12 mouse cellular contexts compared by ENCODE assay signal in genomic region chr4:107485903-107486302, GRCm38 (mm10). TPM values are rescaled to one million over a fixed set of nuclear protein-coding genes. Genes with fewer than 3 reads are reported as not detected.
DNase-seq lines count a peak whose midpoint lies in the region; ATAC-seq and TF ChIP-seq lines count a peak whose summit lies in the region.
"Had no signal": no experiment of that assay in that cellular context is flagged by ENCODE, and none has a peak within 500 bp of the region (broad histone marks: within the 10 kb centered on the region; RNA-seq: fewer than 3 reads in every experiment).

No protein-coding gene starts in this region.

- H3K9ac ChIP-seq in liver, postnatal 0 days (replicated peaks) = no peak overlapping the region
- no peak overlapping the region for H3K9ac ChIP-seq in liver, embryonic 11.5 days (ENCODE audit: low read depth, low read length)
- H3K9ac ChIP-seq: embryonic facial prominence, embryonic 12.5 days; neural tube, embryonic 12.5 days had no signal

- no peak overlapping the region for H3K4me2 ChIP-seq in liver, postnatal 0 days (ENCODE audit: low read depth, low read length)
- no peak overlapping the region for H3K4me2 ChIP-seq in liver, embryonic 11.5 days
- H3K4me2 ChIP-seq: embryonic facial prominence, embryonic 12.5 days; neural tube, embryonic 12.5 days had no signal

- no peak overlapping the region for H3K27ac ChIP-seq in liver, postnatal 0 days (ENCODE audit: low read depth)
- no peak overlapping the region for H3K27ac ChIP-seq in liver, embryonic 11.5 days (ENCODE audit: low read depth, low read length)
- H3K27ac ChIP-seq: embryonic facial prominence, embryonic 12.5 days; neural tube, embryonic 12.5 days had no signal

- peak; percentile 51 for TF ChIP-seq CTCF in liver, postnatal 0 days (IDR thresholded peaks at IDR 0.05; ENCODE audit: low read depth)
- TF ChIP-seq CTCF in E14TG2a.4 (conservative IDR thresholded peaks at IDR 0.05; ENCODE audit: low read length) = peak; percentile 19; the same call in 1 of the 2 replicates
- peak; percentile 38; the same call in 1 of the 2 replicates for TF ChIP-seq CTCF in brain, embryonic 14.5 days (IDR thresholded peaks at IDR 0.05; ENCODE audit: borderline replicate concordance, extremely low read depth, insufficient read depth, insufficient read length)

- no peak for TF ChIP-seq EP300 in liver, postnatal 0 days (IDR thresholded peaks at IDR 0.05; ENCODE audit: low read depth)

- H3K9me3 ChIP-seq in liver, postnatal 0 days (ENCODE audit: low read length) = no peaks in the 10 kb centered on the region
- no peaks in the 10 kb centered on the region for H3K9me3 ChIP-seq in liver, embryonic 11.5 days (ENCODE audit: control insufficient read depth, low read length)
- peaks cover 11% of the 10 kb centered on the region for H3K9me3 ChIP-seq in E14TG2a.4 (ENCODE audit: low read length)
- H3K9me3 ChIP-seq: embryonic facial prominence, embryonic 12.5 days; neural tube, embryonic 12.5 days had no signal

- 63% methylated on average over 5 of the region's 5 CpGs for WGBS in liver, postnatal 0 days (ENCODE audit: insufficient replicate concordance)
- WGBS in liver, embryonic 11.5 days = 56% methylated on average over 5 of the region's 5 CpGs

- TF ChIP-seq POLR2A in brain, embryonic 14.5 days (IDR thresholded peaks at IDR 0.05; ENCODE audit: borderline replicate concordance, extremely low read depth, insufficient read depth, insufficient read length, poor library complexity, severe bottlenecking) = no peak

- peak; percentile 73 for ATAC-seq in frontal cortex, adult (ENCODE audit: low TSS enrichment)
- no peak for ATAC-seq in liver, postnatal 0 days
- no peak for ATAC-seq in liver, embryonic 11.5 days (replicated peaks; ENCODE audit: low FRiP score)
- no peak for ATAC-seq in erythroid progenitor cell, adult 5-6 weeks (replicated peaks; ENCODE audit: low FRiP score, poor library complexity, severe bottlenecking)

- no peak overlapping the region for H3K4me3 ChIP-seq in liver, postnatal 0 days (ENCODE audit: low read depth, low read length)
- H3K4me3 ChIP-seq in liver, embryonic 11.5 days (ENCODE audit: low read depth, low read length) = no peak overlapping the region
- no peak overlapping the region for H3K4me3 ChIP-seq in E14TG2a.4 (replicated peaks; ENCODE audit: low read length)
- H3K4me3 ChIP-seq: embryonic facial prominence, embryonic 12.5 days; neural tube, embryonic 12.5 days had no signal

- no peaks in the 10 kb centered on the region for H3K36me3 ChIP-seq in liver, postnatal 0 days (replicated peaks; ENCODE audit: insufficient read depth, low read length)
- H3K36me3 ChIP-seq in liver, embryonic 11.5 days (ENCODE audit: control insufficient read depth, insufficient read depth, low read length) = no peaks in the 10 kb centered on the region
- no peaks in the 10 kb centered on the region for H3K36me3 ChIP-seq in E14TG2a.4 (ENCODE audit: insufficient read depth, low read length)
- H3K36me3 ChIP-seq: embryonic facial prominence, embryonic 12.5 days; neural tube, embryonic 12.5 days had no signal

- no peak for DNase-seq in frontal cortex, postnatal 36 days (ENCODE audit: low spot score in 2 of 2)
- no peak for DNase-seq in liver, postnatal 0 days
- no peak for DNase-seq in liver, embryonic 11.5 days (ENCODE audit: low spot score)
- DNase-seq in brain, embryonic 14.5 days (ENCODE audit: low read depth) = no peak
- DNase-seq in gastrocnemius, postnatal 10 days = no peak
- DNase-seq: heart, postnatal 4 days; kidney, postnatal 36 days had no signal

- no peaks in the 10 kb centered on the region for H3K27me3 ChIP-seq in liver, postnatal 0 days (ENCODE audit: insufficient read depth, low read length)
- no peaks in the 10 kb centered on the region for H3K27me3 ChIP-seq in liver, embryonic 11.5 days (replicated peaks; ENCODE audit: control insufficient read depth, insufficient read depth, low read length)
- peaks cover 17% of the 10 kb centered on the region; the same call in 1 of the 2 replicates for H3K27me3 ChIP-seq in E14TG2a.4 (ENCODE audit: insufficient read depth, low read length)
- H3K27me3 ChIP-seq: embryonic facial prominence, embryonic 12.5 days; neural tube, embryonic 12.5 days had no signal

- H3K4me1 ChIP-seq in liver, postnatal 0 days (ENCODE audit: insufficient read depth) = no peaks in the 10 kb centered on the region
- H3K4me1 ChIP-seq in liver, embryonic 11.5 days (replicated peaks; ENCODE audit: control insufficient read depth, insufficient read depth, low read length) = no peaks in the 10 kb centered on the region
- peaks cover 8% of the 10 kb centered on the region for H3K4me1 ChIP-seq in E14TG2a.4 (replicated peaks; ENCODE audit: low read depth, low read length)
- H3K4me1 ChIP-seq: neural tube, embryonic 12.5 days had no signal

RNA-seq across cellular contexts. Expression of gene Glis1, which starts 51.5 kb away (rescaled TPM):
- polyA plus RNA-seq in liver, postnatal 0 days (2015; fragmentation: Nextera tagmentation; extraction: Ambion mirVana) = 0.17 and 0.18 TPM in 2 replicates
- polyA plus RNA-seq in liver, embryonic 11.5 days (2014; fragmentation: Nextera tagmentation; extraction: Ambion mirVana) = 1.2 and 1.5 TPM in 2 replicates
- 1.3 and 1.4 TPM in 2 replicates for polyA plus RNA-seq in brain, embryonic 14.5 days (2012; rRNA removed)
- 1 to 10 TPM in 1 of 2 experiments, under 1 TPM in 1; 0.93 to 1.4 TPM for total RNA-seq in gastrocnemius, postnatal 10 days (2021)
- not detected in 2 replicates for total RNA-seq in erythroid progenitor cell, adult 5-6 weeks (2015; ENCODE audit: low replicate concordance)
- 0.13 TPM in 1 of 2 replicates, not detected in the other for total RNA-seq in erythroid progenitor cell, adult 5-6 weeks (2017; ENCODE audit: low replicate concordance)
